Mouse (Mus musculus) left cerebral cortex, adult 11 months (tissue): ENCODE data around the gene Mrps7.

Experiments used
- DNase-seq: peaks from one replicate; pipeline ENCODE4 v3.0.0; 2022; ENCODE audit warnings: low spot score

Gene Mrps7

DNA sequence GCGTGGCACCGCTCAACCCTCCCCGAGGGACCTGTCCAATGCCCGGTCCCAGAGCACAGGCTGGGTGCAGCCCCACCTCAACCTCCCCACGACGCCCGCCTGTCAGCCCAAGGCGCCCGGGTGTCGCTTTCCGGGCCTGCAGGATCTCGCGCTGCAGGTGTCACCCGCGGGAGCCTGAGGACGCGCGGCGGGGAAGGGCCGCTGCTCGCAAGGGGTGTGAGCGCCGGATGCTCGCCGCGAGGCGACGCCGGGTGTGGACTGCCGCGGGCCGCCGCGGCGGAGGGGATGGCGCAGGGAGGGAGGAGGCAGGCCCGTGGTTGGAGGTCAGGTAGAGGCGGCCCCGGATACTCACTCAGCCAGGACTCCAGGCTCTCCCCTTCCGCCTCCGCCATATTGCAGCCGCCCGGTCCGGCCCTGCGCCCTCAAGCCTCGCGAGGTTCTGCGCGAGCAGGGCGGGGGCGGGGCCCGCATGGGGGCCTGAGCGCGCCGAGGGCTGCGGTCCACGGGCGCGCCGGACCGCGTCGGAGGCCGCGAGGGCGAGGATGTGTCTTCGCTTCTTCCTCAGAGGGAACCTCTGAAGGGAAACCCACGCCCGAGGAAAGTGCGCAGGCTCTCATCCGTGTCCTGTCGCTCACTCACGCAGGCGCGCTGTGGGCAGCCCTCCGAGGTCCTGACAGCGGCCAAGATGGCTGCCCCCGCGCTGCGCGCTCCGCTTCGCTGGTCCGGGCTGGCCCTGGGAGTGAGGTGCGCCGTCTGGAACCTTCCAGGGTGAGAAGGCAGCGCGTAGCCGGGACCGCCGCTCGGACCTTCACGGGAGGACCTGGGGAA is at the start of gene Mrps7, which contains the start of gene Gga3:
Mrps7 (plus strand) TSS at position 450 of the 828 bp plus-strand sequence.
Gga3 (minus strand) TSS at position 576 of the 828 bp plus-strand sequence.
- DNase-seq: peak; percentile 79

DNA sequence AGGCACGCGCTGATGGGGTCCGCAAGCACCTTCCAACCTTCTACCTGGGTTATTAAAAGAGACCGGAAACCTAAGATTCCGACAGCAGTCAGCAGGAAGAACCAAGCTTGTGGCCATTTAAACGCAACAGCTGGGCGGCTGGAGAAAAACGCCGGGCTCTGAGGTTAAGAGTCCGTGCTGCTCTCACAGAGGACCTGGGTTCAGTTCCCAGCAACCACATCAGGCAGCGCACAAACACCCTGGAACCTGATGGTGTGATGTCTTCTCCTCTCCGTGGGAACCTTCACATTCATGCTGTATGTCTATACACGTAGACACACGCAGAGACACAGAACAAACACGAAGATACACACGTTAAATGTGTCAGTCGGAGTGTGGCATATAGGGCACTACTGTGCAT is 48.0 kb upstream of the Mrps7 start:
- no peak for DNase-seq

DNA sequence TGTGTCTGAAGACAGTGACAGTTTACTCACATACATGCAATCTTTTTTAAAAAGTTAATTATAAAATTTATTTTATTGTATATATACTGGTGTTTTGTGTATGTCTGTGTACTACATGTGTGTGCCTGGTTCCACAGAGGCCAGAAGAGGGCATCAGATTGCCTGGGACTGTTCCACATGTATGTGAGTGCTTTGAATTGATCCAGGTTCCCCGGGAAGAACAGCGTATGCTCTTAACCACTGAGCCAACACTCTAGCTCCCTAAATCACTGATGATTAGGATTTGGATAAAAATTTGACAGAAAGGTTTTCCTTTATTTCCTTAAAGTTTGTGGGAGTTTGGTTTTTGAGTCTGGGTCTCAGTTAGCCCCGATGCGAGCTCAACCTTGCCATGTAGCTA is 40.3 kb upstream of the Mrps7 start:
- no peak for DNase-seq

DNA sequence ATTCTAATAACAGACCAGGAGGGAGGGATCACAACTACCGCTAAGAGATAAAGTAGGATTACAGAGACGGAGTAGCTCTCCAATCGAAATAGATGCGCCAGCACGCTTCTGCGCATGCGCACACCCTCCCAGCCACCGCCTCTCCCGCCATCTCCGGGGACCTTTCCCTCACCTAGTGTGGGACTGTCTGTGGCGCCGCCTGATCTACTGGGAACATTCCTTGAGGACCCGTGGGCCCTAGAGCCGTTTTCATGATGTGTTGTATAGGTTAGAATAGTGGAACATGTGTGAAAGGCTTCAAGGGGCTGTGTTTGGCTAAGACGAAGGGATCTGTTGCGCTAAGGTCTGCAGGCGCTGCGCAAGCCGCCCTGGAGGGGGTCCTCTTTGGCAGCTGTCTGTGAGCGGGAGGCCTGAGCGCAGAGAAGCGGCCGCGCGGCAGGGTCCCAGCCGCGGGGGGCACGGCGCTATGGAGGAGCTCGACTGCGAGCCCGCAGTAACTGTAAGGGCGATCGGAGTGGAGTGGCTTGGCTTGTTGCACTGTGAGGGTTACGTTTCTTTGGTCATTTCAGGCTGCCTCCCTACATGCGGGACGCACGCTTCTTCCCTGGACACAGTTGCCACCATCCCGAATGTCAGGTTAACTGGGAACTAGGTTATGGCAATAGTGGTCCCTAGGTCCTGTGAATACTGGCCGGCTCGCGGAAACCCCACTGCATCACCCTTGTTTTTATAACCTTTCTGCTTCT is 39.5 kb upstream of the Mrps7 start, which contains the start of gene Nup85:
Nup85 (plus strand) TSS at position 371 of the 746 bp plus-strand sequence.
- DNase-seq: peak; percentile 95

GRCm38 (mm10) chr11:115564961-115565360 is 38.8 kb upstream of the Mrps7 start:
- DNase-seq: no peak

GRCm38 (mm10) chr11:115579080-115579479 is 24.6 kb upstream of the Mrps7 start:
- no peak for DNase-seq

GRCm38 (mm10) chr11:115582913-115583606 is 20.7 kb upstream of the Mrps7 start:
- DNase-seq: no peak

GRCm38 (mm10) chr11:115584376-115585073 is 19.2 kb upstream of the Mrps7 start:
- DNase-seq: no peak

DNA sequence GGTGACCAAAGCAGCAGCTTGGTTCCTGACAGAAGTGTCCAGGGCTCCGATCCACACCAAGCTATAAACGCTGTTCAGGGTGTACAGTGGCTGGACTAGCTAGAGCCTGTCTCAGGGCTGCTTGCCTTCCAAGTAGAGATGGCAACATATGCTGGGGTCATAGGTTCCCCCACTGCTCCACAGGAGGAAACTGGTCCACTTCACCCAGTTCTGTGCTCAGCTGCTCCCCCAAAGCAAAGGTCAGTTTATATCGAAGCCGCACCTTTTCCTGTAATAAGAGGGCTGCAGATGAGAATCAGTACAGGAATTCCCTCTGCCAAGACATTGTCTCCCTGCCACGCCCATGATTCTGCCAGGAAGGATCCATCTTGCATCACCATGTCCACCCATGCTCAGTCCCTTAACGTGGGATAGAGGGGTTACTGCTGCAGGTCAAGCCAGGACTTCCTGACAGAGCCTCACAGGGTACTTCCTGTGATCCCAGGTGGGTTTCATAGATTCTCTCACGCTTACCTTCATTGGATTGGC is 18.1 kb upstream of the Mrps7 start:
- no peak for DNase-seq

- DNase-seq: no peak
Observed at GRCm38 (mm10) chr11:115586403-115586802, 17.3 kb upstream of the Mrps7 start.

DNA sequence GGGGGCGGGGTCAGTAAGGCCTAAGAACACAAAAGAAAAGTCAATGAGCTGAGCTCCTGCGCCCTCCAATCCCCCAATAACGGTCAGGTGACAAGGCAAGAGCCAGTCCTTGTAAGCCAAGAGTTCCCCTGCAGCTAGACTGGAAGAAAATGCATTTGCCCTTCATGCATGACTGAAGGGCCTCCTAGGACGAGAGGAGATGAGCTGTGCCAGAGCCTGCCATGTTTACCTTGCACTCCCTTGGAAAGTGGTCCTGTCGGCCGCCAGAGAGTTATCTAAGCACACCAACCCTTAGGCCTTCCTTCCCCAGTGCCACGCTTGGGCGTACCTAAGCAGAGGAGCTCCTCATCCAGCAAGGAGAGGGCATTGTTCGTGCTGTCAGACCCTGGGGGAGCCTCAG is 15.7 kb upstream of the Mrps7 start:
- DNase-seq: no peak

DNA sequence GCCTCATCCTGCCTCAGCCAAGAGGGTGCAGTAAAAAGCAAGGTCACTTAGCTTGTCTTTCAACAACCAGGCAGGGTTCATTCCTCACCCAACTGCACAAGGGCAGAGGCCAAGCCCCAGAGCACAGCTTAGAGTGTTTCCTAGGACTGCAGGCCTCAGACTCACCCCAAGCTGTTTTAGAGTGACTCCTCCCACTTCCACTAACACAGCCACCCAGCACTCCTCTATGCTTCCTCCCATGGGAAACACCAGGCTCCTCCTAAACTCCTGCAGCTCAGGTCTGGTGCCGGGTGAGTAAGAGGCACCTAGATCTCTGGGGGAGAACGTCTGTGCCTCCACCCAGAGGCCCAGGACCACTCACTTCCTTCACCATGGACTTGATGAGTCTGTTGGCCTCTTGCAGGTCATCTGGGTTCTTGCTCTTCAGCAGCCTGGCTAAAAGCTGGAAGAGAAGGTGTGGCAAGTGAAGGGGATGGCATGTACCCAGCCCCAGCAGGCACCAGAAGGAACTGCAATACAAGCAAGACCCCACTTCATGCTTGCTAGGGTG is 13.1 kb upstream of the Mrps7 start:
- DNase-seq: no peak

DNA sequence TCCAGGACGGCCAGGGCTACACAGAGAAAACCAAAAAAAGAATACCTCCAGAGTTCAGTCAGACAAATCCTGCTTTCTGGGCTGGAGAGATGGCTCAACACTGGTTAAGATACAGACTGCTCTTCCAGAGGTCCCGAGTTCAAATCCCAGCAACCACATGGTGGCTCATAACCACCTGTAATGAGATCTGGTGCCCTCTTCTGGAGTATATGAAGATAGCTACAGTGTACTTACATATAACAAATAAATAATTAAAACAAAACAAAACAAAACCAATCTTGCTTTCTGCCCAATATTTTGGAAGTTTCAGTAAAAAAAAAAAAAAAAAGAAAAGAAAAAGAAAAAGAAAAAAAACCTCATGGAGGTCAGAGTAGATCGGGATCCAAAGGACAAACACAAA is 8.5 kb upstream of the Mrps7 start:
- no peak for DNase-seq

- DNase-seq: no peak
Observed at GRCm38 (mm10) chr11:115598309-115598708, 5.4 kb upstream of the Mrps7 start.

GRCm38 (mm10) chr11:115599722-115600121 is 4.0 kb upstream of the Mrps7 start:
- DNase-seq: no peak

- no peak for DNase-seq
Observed at GRCm38 (mm10) chr11:115600743-115601142, 3.0 kb upstream of the Mrps7 start.

DNA sequence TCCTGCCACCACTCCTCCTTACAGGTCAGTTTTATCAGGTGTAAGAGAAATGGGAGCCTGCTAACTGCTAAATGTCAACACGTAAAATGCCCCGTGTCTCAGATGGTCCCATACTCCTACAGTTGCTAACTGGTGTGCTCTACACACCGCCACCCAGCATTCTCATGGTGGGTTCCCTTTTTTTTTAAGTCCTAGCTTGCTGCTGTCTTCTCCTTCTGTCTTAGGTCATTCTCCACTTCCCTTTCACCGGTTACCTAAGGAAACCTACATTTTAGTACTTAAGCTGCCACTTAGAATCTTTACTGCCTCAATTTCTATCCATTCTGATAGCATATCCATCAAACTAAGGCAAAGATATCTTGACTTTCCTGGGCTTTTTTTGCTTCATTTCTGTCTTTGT is 2.6 kb upstream of the Mrps7 start:
- no peak for DNase-seq

GRCm38 (mm10) chr11:115603128-115603475 is 623 bp upstream of the Mrps7 start:
- no peak for DNase-seq

- no peak for DNase-seq
Observed at GRCm38 (mm10) chr11:115604304-115604696, 575 bp downstream of the Mrps7 start.

GRCm38 (mm10) chr11:115606733-115607132 is 3.0 kb downstream of the Mrps7 start:
- DNase-seq: no peak
